Mouse (Mus musculus) forebrain, embryonic 14.5 days (tissue): Measurements from ENCODE around the gene Fbf1. TPM values are rescaled to one million over a fixed set of nuclear protein-coding genes. Genes with fewer than 3 reads are reported as not detected.

ENCODE experiments used
- ATAC-seq: fragments of 200-750 bp; cut with Nextera tagmentation; 2 replicates; pipeline ENCODE4 v1.8.0; 2017; ENCODE audit warnings: mild to moderate bottlenecking, moderate library complexity
- DNase-seq: peaks from one replicate; pipeline ENCODE4 v3.0.0-alpha.2; 2015; ENCODE audit warnings: low spot score
- H3K27ac ChIP-seq: fragments of 300-500 bp; sonication (generic); 2 replicates; pipeline ENCODE4 v1.5.1; 2014; ENCODE audit warnings: low read depth, mild to moderate bottlenecking, control low read depth, low read length, moderate library complexity
- H3K27me3 ChIP-seq: fragments of 300-500 bp; sonication (generic); replicated peaks from 2 replicates; pipeline ENCODE4 v1.6.1; 2014; ENCODE audit warnings: low read length, control low read depth, mixed read lengths; ENCODE audit not compliant: control insufficient read depth, insufficient read depth
- H3K36me3 ChIP-seq: fragments of 300-500 bp; sonication (generic); 2 replicates; pipeline ENCODE4 v1.6.1; 2014; ENCODE audit warnings: low read length, control low read depth; ENCODE audit not compliant: control insufficient read depth, insufficient read depth
- H3K4me1 ChIP-seq: fragments of 300-500 bp; sonication (generic); 2 replicates; pipeline ENCODE4 v1.6.1; 2014; ENCODE audit warnings: antibody characterized with exemption, low read length, control low read depth; ENCODE audit not compliant: control insufficient read depth, insufficient read depth
- H3K4me2 ChIP-seq: fragments of 300-500 bp; sonication (generic); 2 replicates; pipeline ENCODE4 v1.6.1; 2014; ENCODE audit warnings: mild to moderate bottlenecking, control low read depth, low read length
- H3K4me3 ChIP-seq: fragments of 300-500 bp; sonication (generic); 2 replicates; pipeline ENCODE4 v1.5.1; 2014; ENCODE audit warnings: low read depth, low read length, control low read depth
- H3K9ac ChIP-seq: fragments of 300-500 bp; sonication (generic); 2 replicates; pipeline ENCODE4 v1.6.1; 2014; ENCODE audit warnings: mild to moderate bottlenecking, low read length, control low read depth, moderate library complexity
- H3K9me3 ChIP-seq: fragments of 300-500 bp; sonication (generic); replicated peaks from 2 replicates; pipeline ENCODE4 v1.6.1; 2016; ENCODE audit warnings: low read length, control low read depth, mixed read lengths; ENCODE audit not compliant: control insufficient read depth
- WGBS: fragments of 180-500 bp; shearing (Covaris S2); extraction: QIAGEN DNeasy Blood & Tissue Kit; methylation state at CpG from one replicate; pipeline ENCODE4 v1.1.7; 2014; 5-methylcytosine and 5-hydroxymethylcytosine counted together
- polyA plus RNA-seq: library from polyadenylated mRNA; unstranded; fragments of >200 nt; fragmentation: Nextera tagmentation; extraction: Ambion mirVana; gene quantifications from 2 replicates; pipeline ENCODE4 v1.2.1, GENCODE M21; 2014

The Fbf1 gene
- polyA plus RNA-seq, 1 experiment from 2014 or later: 25.9 TPM

GRCm38 (mm10) chr11:116146294-116146985 is 21.5 kb downstream of the Fbf1 start:
- WGBS: 76% methylated on average over 25 of the region's 25 CpGs

DNA sequence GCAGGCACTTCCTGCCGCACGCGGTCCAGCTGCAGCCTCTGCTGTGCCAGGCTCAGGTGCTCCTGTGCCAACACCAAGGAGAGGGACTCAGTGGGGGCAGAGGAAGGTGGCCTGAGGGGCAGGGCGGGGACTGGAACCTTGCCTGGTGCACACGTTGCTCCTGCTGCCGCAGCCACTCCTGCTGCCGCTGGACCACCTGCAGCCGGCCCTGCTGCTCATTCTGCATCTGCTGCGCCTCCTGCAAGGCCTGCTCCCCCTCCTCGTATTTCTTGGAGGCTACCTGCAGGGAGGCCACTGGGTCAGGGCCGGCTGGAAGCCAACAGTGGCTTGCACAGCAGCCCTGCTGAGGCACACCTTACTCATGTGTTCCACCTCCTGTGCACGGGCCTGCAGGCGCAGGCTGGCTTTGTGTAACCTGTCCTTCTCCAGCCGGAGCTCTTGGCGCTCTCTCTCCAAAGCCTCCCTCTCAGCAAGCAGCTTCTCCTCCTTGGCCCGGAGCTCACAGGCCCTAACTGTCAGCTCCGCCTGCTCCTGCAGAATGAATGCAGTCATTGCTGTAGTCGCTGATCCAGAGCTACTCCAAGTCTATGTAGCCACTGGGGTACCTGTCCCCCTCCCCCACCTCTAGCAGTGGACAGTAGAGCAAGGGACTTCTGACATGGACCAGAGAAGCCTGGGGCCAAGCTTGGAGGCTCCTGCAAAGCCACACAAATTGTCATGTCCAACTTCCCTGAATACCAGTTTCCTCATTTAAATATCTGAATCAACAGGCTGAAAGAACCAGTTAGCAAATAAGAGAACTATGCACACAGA is 22.3 kb downstream of the Fbf1 start:
- 59% methylated on average over 17 of the region's 18 CpGs for WGBS
- DNase-seq (no peak), ATAC-seq (no peak)
- Histone ChIP-seq H3K27me3 (no peaks in the 10 kb centered on the region), H3K4me1 (no peaks in the 10 kb centered on the region), H3K27ac (no peak overlapping the region), H3K9me3 (no peaks in the 10 kb centered on the region), H3K36me3 (peaks cover 95% of the 10 kb centered on the region), H3K9ac (no peak overlapping the region), H3K4me2 (no peak overlapping the region), H3K4me3 (no peak overlapping the region)

More at GRCm38 (mm10) chr11:116146294-116146985, 21.5 kb downstream of the Fbf1 start:
- Histone ChIP-seq H3K4me1 (no peaks in the 10 kb centered on the region), H3K36me3 (peaks cover 100% of the 10 kb centered on the region), H3K9ac (no peak overlapping the region), H3K4me2 (no peak overlapping the region), H3K9me3 (no peaks in the 10 kb centered on the region), H3K4me3 (no peak overlapping the region), H3K27me3 (no peaks in the 10 kb centered on the region), H3K27ac (no peak overlapping the region; the same call in 1 of the 2 replicates)
- ATAC-seq (no peak), DNase-seq (no peak)

- Histone ChIP-seq H3K27ac (no peak overlapping the region), H3K27me3 (no peaks in the 10 kb centered on the region), H3K9ac (no peak overlapping the region), H3K36me3 (peaks cover 72% of the 10 kb centered on the region), H3K4me3 (no peak overlapping the region), H3K4me1 (no peaks in the 10 kb centered on the region), H3K4me2 (no peak overlapping the region), H3K9me3 (no peaks in the 10 kb centered on the region)
- ATAC-seq (no peak), DNase-seq (no peak)
- 89% methylated on average over 3 of the region's 3 CpGs for WGBS
These were observed 24.5 kb downstream of the Fbf1 start for GRCm38 (mm10) chr11:116143468-116143867.

GRCm38 (mm10) chr11:116142211-116142991 is 25.6 kb downstream of the Fbf1 start:
- Histone ChIP-seq H3K9ac (no peak overlapping the region), H3K27me3 (no peaks in the 10 kb centered on the region), H3K36me3 (peaks cover 62% of the 10 kb centered on the region), H3K27ac (no peak overlapping the region), H3K4me2 (no peak overlapping the region), H3K4me3 (no peak overlapping the region), H3K4me1 (peaks cover 3% of the 10 kb centered on the region; the same call in 1 of the 2 replicates), H3K9me3 (no peaks in the 10 kb centered on the region)
- no peak for DNase-seq
- WGBS: 79% methylated on average over 10 of the region's 10 CpGs
- no peak for ATAC-seq

- Histone ChIP-seq H3K9ac (peak within 1 kb of the TSS; percentile 75), H3K27ac (peak within 1 kb of the TSS; percentile 22; the same call in 1 of the 2 replicates), H3K4me2 (peak within 1 kb of the TSS; percentile 65), H3K27me3 (no peaks in the 10 kb centered on the region), H3K9me3 (no peaks in the 10 kb centered on the region), H3K36me3 (peaks cover 39% of the 10 kb centered on the region), H3K4me1 (peaks cover 3% of the 10 kb centered on the region; the same call in 1 of the 2 replicates), H3K4me3 (peak within 1 kb of the TSS; percentile 66)
- DNase-seq (peak; percentile 97), ATAC-seq (peak; percentile 97)
- WGBS: under 1% methylated on average over 60 of the region's 60 CpGs
These were observed 29.4 kb downstream of the Fbf1 start, which contains the start of gene Mrpl38 for GRCm38 (mm10) chr11:116138468-116139138. TSS of gene Mrpl38 (minus strand) at chr11:116138868.

DNA sequence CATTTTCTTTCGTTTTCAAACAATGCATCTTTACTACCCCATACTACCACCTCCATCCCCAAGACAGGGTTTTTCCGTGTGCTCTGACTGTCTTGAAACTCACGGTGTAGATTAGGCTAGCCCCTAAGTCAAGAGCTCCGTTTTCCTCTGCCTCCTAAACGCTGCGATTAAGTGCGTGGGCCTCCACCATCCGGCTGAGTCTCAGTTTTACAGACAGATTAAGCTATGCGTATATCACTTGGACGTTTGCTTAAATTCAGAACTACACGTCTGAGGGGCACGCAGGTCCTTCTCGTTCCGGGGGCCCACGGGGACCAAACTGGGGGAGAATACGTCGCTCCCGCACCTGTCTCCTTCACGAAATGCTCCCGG is 29.9 kb downstream of the Fbf1 start:
- DNase-seq (no peak), ATAC-seq (no peak; the same call in 1 of the 2 replicates)
- WGBS: under 1% methylated on average over 20 of the region's 20 CpGs
- Histone ChIP-seq H3K4me3 (peak overlapping the region; percentile 66), H3K9me3 (no peaks in the 10 kb centered on the region), H3K27ac (peak overlapping the region; percentile 22; the same call in 1 of the 2 replicates), H3K36me3 (peaks cover 36% of the 10 kb centered on the region), H3K27me3 (no peaks in the 10 kb centered on the region), H3K9ac (peak overlapping the region; percentile 75), H3K4me2 (peak overlapping the region; percentile 65), H3K4me1 (peaks cover 3% of the 10 kb centered on the region; the same call in 1 of the 2 replicates)

DNA sequence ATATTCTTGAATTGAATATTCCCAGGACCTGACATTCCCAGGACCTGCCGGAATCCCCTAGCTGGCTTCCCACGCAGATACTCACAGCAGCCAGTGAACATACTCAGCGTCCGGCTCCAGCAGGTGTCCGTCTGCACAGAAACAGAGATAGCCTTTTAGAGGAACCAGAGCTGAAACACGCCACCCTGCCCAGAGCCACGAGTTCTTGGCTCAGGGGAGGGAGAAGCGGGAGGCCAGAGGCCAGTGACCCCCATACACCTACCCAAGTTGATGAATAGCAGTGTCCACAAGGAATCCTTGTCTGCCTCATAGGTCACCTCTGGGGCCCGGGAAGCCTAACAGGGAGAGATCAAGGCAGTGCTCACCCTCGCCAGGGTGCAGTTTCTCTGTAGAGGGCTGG is 33.8 kb downstream of the Fbf1 start:
- no peak overlapping the region for H3K4me2 ChIP-seq
- H3K4me1 ChIP-seq: peaks cover 3% of the 10 kb centered on the region
- H3K9ac ChIP-seq: no peak overlapping the region
- H3K9me3 ChIP-seq: no peaks in the 10 kb centered on the region
- no peak overlapping the region for H3K4me3 ChIP-seq
- H3K27me3 ChIP-seq: no peaks in the 10 kb centered on the region
- DNase-seq (no peak), ATAC-seq (no peak)
- 90% methylated on average over 10 of the region's 10 CpGs for WGBS
- H3K27ac ChIP-seq: no peak overlapping the region
- peaks cover 31% of the 10 kb centered on the region for H3K36me3 ChIP-seq

DNA sequence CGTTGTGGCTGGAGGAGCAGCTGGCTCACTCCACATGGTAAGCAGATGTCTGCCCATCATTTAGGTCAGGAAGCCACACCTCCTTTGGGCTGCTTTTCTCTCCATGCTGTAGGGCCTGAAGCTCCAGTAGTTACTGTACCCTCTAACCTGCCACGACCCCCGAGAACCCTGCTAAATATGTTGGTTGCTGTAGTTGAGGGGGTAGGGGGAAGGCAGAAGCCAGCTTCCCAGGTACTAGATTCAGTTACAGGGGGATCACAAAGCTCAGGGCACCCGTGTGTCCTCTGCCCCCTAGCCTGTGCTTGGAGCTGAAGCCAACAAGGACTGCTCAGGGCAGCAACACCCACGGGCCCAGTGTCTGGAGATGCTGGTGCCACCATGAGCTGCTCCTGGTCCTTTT is 34.5 kb downstream of the Fbf1 start:
- no peaks in the 10 kb centered on the region for H3K9me3 ChIP-seq
- DNase-seq: no peak
- 81% methylated on average over 5 of the region's 5 CpGs for WGBS

More for the DNA sequence above, 34.5 kb downstream of the Fbf1 start:
- H3K27ac ChIP-seq: no peak overlapping the region
- ATAC-seq: no peak
- H3K27me3 ChIP-seq: no peaks in the 10 kb centered on the region
- H3K4me1 ChIP-seq: peaks cover 3% of the 10 kb centered on the region
- peaks cover 31% of the 10 kb centered on the region for H3K36me3 ChIP-seq
- no peak overlapping the region for H3K4me3 ChIP-seq
- H3K9ac ChIP-seq: no peak overlapping the region
- H3K4me2 ChIP-seq: no peak overlapping the region
